Mouse (Mus musculus) limb, embryonic 14.5 days (tissue): ENCODE results near the gene Ccnf. TPM values are rescaled to one million over a fixed set of nuclear protein-coding genes. Genes with fewer than 3 reads are reported as not detected.

Source experiments
- ATAC-seq: fragments of 200-750 bp; cut with Nextera tagmentation; 2 replicates; pipeline ENCODE4 v1.8.0; 2017; ENCODE audit warnings: low read depth, moderate number of reproducible peaks, moderate TSS enrichment; ENCODE audit not compliant: low FRiP score
- DNase-seq: peaks from one replicate; pipeline ENCODE4 v3.0.0-alpha.2; 2015; ENCODE audit warnings: low spot score
- H3K27ac ChIP-seq: fragments of 300-500 bp; sonication (generic); replicated peaks from 2 replicates; pipeline ENCODE4 v1.5.1; 2014; ENCODE audit warnings: low read depth, mild to moderate bottlenecking, low read length, moderate library complexity, mixed read lengths
- H3K27me3 ChIP-seq: fragments of 300-500 bp; sonication (generic); 2 replicates; pipeline ENCODE4 v1.6.1; 2014; ENCODE audit warnings: low read length, mixed read lengths; ENCODE audit not compliant: control insufficient read depth, insufficient read depth
- H3K36me3 ChIP-seq: fragments of 300-500 bp; sonication (generic); 2 replicates; pipeline ENCODE4 v1.6.1; 2014; ENCODE audit warnings: mild to moderate bottlenecking, low read length, moderate library complexity, mixed read lengths; ENCODE audit not compliant: control insufficient read depth, insufficient read depth
- H3K4me1 ChIP-seq: fragments of 300-500 bp; sonication (generic); 2 replicates; pipeline ENCODE4 v1.6.1; 2014; ENCODE audit warnings: antibody characterized with exemption, low read length, mixed read lengths; ENCODE audit not compliant: control insufficient read depth, insufficient read depth
- H3K4me2 ChIP-seq: fragments of 300-500 bp; sonication (generic); replicated peaks from 2 replicates; pipeline ENCODE4 v1.6.1; 2014; ENCODE audit warnings: low read depth, mild to moderate bottlenecking, low read length, moderate library complexity; ENCODE audit not compliant: severe bottlenecking
- H3K4me3 ChIP-seq: fragments of 300-500 bp; sonication (generic); replicated peaks from 2 replicates; pipeline ENCODE4 v1.5.1; 2014; ENCODE audit warnings: low read length
- H3K9ac ChIP-seq: fragments of 300-500 bp; sonication (generic); 2 replicates; pipeline ENCODE4 v1.6.1; 2014; ENCODE audit warnings: mild to moderate bottlenecking, low read depth, low read length, moderate library complexity; ENCODE audit not compliant: severe bottlenecking
- H3K9me3 ChIP-seq: fragments of 300-500 bp; sonication (generic); 2 replicates; pipeline ENCODE4 v1.6.1; 2016; ENCODE audit warnings: low read length; ENCODE audit not compliant: control insufficient read depth
- POLR2A ChIP-seq: fragments of 200-500 bp; IDR thresholded peaks from 2 replicates; pipeline ENCODE4 v1.8.0; 2012; ENCODE audit warnings: inconsistent platforms, mild to moderate bottlenecking, moderate library complexity, borderline replicate concordance; ENCODE audit not compliant: insufficient read depth, insufficient read length; ENCODE audit errors: extremely low read depth
- WGBS: fragments of 180-500 bp; shearing (Covaris S2); extraction: QIAGEN DNeasy Blood & Tissue Kit; methylation state at CpG from one replicate; pipeline ENCODE4 v1.1.7; 2014; 5-methylcytosine and 5-hydroxymethylcytosine counted together
- polyA plus RNA-seq, 2 experiments: library from polyadenylated mRNA; depleted of rRNA in 1 of 2; stranded (reverse) in 1 of 2; unstranded in 1 of 2; fragments of >200 nt; fragmentation: Nextera tagmentation in 1 of 2; extraction: Ambion mirVana in 1 of 2; gene quantifications; 2 replicates each; pipeline versions ENCODE4 v1.2.1 to v1.2.3; 2012 to 2014

Gene Ccnf
- polyA plus RNA-seq, 2 experiments: 36.6 to 41.8 TPM

- peak; percentile 74 for DNase-seq
- peaks cover 77% of the 10 kb centered on the region for H3K4me1 ChIP-seq
- no peak for ATAC-seq
- H3K9ac ChIP-seq: peak overlapping the region; percentile 69
- H3K4me3 ChIP-seq: peak overlapping the region; percentile 73
- TF ChIP-seq POLR2A: no peak
- H3K9me3 ChIP-seq: no peaks in the 10 kb centered on the region
- peak overlapping the region; percentile 96 for H3K4me2 ChIP-seq
- no peaks in the 10 kb centered on the region for H3K27me3 ChIP-seq
- H3K36me3 ChIP-seq: 0 out of 2 replicates have a peak, but pooled peaks cover 2% of the 10 kb centered on the region
- 5% methylated on average over 52 of the region's 62 CpGs for WGBS
- 0 out of 2 replicates have a peak overlapping the region, but pooled peaks have one; percentile 26 for H3K27ac ChIP-seq
These were observed 44.6 kb downstream of the Ccnf start for GRCm38 (mm10) chr17:24206451-24207351.

GRCm38 (mm10) chr17:24205908-24206361 is 45.3 kb downstream of the Ccnf start:
- Histone ChIP-seq H3K9me3 (no peaks in the 10 kb centered on the region), H3K4me3 (peak overlapping the region; percentile 73), H3K4me2 (peak overlapping the region; percentile 96), H3K36me3 (0 out of 2 replicates have a peak, but pooled peaks cover 2% of the 10 kb centered on the region), H3K27me3 (no peaks in the 10 kb centered on the region), H3K27ac (peak overlapping the region; percentile 48; the same call in 1 of the 2 replicates), H3K4me1 (peaks cover 69% of the 10 kb centered on the region), H3K9ac (peak overlapping the region; percentile 69)
- TF ChIP-seq POLR2A: no peak
- ATAC-seq (0 out of 2 replicates have a peak, but pooled peaks have one; percentile 0), DNase-seq (no peak)
- 11% methylated on average over 15 of the region's 15 CpGs for WGBS

GRCm38 (mm10) chr17:24205284-24205888 is 45.9 kb downstream of the Ccnf start, which contains the start of gene Tbc1d24:
Gene Tbc1d24 (minus strand): TSS chr17:24205562.
- no peaks in the 10 kb centered on the region for H3K9me3 ChIP-seq
- TF ChIP-seq POLR2A: 0 out of 2 replicates have a peak, but pooled peaks have one; percentile 24
- H3K36me3 ChIP-seq: 0 out of 2 replicates have a peak, but pooled peaks cover 2% of the 10 kb centered on the region
- DNase-seq (peak; percentile 90), ATAC-seq (peak; percentile 71)
- 1% methylated on average over 44 of the region's 65 CpGs for WGBS
- peaks cover 64% of the 10 kb centered on the region for H3K4me1 ChIP-seq
- no peaks in the 10 kb centered on the region for H3K27me3 ChIP-seq
- H3K4me3 ChIP-seq: peak within 1 kb of the TSS; percentile 73
- peak within 1 kb of the TSS; percentile 48; the same call in 1 of the 2 replicates for H3K27ac ChIP-seq
- H3K9ac ChIP-seq: peak within 1 kb of the TSS; percentile 69
- H3K4me2 ChIP-seq: peak within 1 kb of the TSS; percentile 96

- H3K27ac ChIP-seq: no peak overlapping the region
- no peak for TF ChIP-seq POLR2A
- H3K4me2 ChIP-seq: peak overlapping the region; percentile 96
- H3K9ac ChIP-seq: peak overlapping the region; percentile 69
- 0 out of 2 replicates have a peak, but pooled peaks cover 2% of the 10 kb centered on the region for H3K36me3 ChIP-seq
- ATAC-seq: no peak
- no peaks in the 10 kb centered on the region for H3K9me3 ChIP-seq
- no peaks in the 10 kb centered on the region for H3K27me3 ChIP-seq
- peak overlapping the region; percentile 73 for H3K4me3 ChIP-seq
- WGBS: 6% methylated on average over 7 of the region's 7 CpGs
- DNase-seq: no peak
- H3K4me1 ChIP-seq: peaks cover 58% of the 10 kb centered on the region
These were observed 46.4 kb downstream of the Ccnf start for GRCm38 (mm10) chr17:24204846-24205245.
